Mouse (Mus musculus): Measurements from ENCODE around the gene Rpl7l1.

Rpl7l1 gene

DNA sequence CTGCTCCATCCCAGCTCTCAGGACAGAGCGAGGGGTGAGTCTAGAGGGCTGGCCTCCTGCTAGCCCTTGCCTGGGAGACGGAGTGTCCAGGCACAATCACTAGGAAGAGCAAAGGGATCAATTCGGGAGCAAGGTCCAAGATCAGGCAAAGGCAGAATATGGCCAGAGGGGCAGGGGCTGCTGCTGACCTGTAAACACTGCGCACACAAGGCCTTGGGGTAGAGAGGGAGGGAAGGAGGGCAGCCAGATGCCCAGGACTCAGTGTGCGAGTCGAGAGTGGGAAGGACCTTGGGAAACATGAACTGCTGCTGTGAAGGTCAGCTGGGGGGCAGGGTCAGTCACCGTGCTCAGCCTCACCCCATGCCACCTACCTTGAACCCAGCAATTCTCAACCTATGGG lies 47.2 kb downstream of the Rpl7l1 start:
- no peak for DNase-seq (ENCODE audit: low read depth)

DNA sequence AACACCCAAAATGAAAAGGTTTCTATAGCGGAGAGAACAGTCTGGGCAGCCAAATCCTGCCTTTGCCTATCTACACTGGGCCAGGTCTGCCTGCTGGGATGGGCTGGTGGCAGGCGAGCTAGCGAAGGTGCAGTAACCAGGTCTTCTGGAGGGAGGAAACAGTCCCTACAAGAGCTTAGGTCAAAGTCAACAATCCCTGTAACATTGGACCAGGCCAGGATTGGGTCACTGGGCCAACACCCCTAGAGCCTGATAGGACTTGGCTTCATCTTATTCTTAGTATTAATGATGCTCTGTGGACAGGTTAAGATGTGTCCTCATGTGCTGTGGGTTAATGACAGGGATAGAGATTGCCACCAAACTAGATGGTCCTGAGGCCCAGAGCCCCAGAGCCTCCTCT lies 48.4 kb downstream of the Rpl7l1 start:
- DNase-seq (ENCODE audit: low read depth), result no peak

GRCm38 (mm10) chr17:46728904-46729318 lies 53.6 kb downstream of the Rpl7l1 start, which contains the start of gene Gnmt:
TSS of gene Gnmt (minus strand) at chr17:46729168.
- no peak for DNase-seq (ENCODE audit: low read depth)

DNA sequence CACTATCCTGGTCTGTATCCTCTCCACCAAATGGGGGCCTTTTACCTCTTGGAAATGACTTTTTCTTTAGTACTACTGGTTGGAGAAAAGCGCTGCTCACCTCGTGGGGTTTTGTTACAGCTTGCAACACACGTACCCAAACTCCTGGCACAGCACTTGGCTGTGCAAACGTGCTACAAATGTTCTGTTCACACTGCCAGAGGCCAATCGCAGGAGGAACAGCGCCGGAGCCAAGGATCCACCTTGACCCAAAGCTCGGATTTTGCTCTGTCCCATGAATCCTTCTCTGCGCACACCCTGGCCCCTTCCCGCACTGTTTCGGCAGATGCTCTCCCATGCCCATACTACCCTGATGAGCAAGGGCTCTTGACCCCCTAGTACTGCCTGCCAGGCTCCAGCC lies 54.0 kb downstream of the Rpl7l1 start:
- DNase-seq (ENCODE audit: low read depth), result no peak

DNA sequence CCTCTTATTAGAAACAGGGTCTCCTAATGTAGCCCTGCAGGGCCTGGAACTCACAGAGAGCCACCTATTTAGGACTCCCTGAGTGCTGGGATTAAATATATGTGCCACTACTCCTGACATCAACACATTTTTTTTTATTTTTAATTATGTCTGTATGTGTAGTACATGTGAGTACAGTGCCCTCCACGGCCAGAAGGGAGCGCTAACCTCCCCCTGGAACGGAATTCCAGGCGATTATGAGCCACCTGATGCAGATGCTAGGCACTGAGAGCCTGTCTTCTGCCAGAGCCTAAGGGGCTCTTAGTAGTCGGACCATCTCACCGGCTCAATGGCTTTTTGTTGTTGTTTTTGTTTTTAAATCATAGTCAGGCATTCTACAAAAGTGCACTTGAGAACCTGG lies 54.5 kb downstream of the Rpl7l1 start:
- peak; percentile 41 for DNase-seq (ENCODE audit: low read depth)

DNA sequence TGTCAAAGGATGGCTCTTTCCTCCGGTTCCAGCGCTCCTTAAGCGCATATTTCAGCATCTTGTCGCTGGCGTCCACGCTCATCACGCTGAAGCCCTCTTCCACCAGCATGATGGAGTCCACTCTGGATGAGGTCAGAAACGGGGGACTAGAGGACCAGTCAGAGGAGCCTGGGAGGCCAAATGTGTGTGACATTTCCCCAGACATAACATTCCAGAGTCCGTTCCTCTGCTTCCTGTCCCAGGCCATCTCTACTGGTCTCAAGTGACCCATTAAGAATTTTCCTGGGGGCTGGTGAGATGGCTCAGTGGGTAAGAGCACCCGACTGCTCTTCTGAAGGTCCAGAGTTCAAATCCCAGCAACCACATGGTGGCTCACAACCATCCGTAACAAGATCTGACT lies 55.2 kb downstream of the Rpl7l1 start:
- DNase-seq (ENCODE audit: low read depth), result no peak

- no peak for DNase-seq (ENCODE audit: low read depth)
These were observed 56.5 kb downstream of the Rpl7l1 start for GRCm38 (mm10) chr17:46725731-46726645.

- peak; percentile 68 for DNase-seq (ENCODE audit: low read depth)
These were observed 57.2 kb downstream of the Rpl7l1 start for GRCm38 (mm10) chr17:46725273-46725672.

DNA sequence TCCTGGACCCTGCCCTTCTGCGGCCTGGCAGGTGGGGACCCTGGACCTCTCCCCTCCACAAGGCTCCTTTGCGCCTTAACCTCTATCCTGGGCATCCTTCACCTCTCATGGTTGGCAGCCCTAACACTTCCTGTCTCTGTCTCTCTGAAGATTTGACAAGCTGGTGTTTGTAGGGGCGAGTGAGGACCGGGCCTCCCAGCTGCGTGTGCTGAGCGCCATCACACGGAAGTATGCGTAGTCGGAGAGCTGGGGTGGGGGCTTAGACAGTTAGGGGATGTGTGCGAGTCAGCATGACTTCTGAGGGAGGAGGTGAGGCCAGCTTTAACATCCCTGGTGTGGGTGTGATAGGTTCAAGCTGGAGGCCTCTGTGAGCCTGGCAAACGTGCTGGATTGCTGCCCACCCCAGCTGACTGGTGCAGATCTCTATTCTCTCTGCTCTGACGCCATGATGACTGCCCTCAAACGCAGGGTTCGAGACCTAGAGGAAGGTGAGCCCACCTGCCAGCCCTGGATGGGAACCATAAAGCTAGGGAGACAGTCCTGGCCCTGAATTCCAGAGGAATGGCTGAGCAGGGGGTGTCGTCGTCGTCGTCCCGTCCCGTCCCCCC lies 57.9 kb downstream of the Rpl7l1 start:
- DNase-seq (ENCODE audit: low read depth), result no peak

Data from 416B (cell line).